Mouse (Mus musculus) ES-Bruce4 (cell line): Measurements from ENCODE around the gene Hrh1.

ENCODE experiments used
- CTCF ChIP-seq: IDR thresholded peaks from one replicate; pipeline ENCODE4 v1.8.1; 2011; ENCODE audit warnings: low read depth, low read length
- EP300 ChIP-seq: IDR thresholded peaks from 2 replicates; pipeline ENCODE4 v1.6.1; 2011; ENCODE audit warnings: low read depth, low read length; ENCODE audit not compliant: insufficient read depth
- POLR2A ChIP-seq: IDR thresholded peaks from one replicate; pipeline ENCODE4 v1.8.1; 2011; ENCODE audit warnings: low read length; ENCODE audit not compliant: insufficient read depth

GRCm38 (mm10) chr6:114421061-114421460, 23.3 kb downstream of the Hrh1 start:
- no peak for TF ChIP-seq CTCF
- no peak for TF ChIP-seq POLR2A
- TF ChIP-seq EP300 = no peak
